Mouse (Mus musculus) right cerebral cortex, postnatal 36 days (tissue): ENCODE measurements around the gene Syt8.

ENCODE experiments used
- DNase-seq, 2 experiments: peaks; one replicate each; pipeline ENCODE4 v3.0.0; 2022; ENCODE audit warnings: low spot score in 2 of 2, mixed read lengths in 1 of 2

The Syt8 gene

GRCm38 (mm10) chr7:142445324-142445723 is 10.7 kb downstream of the Syt8 start:
- DNase-seq: no peak

GRCm38 (mm10) chr7:142446264-142446663 is 11.6 kb downstream of the Syt8 start:
- no peak for DNase-seq

GRCm38 (mm10) chr7:142449038-142449617 is 14.5 kb downstream of the Syt8 start:
- DNase-seq: no peak

- DNase-seq: no peak
Observed at GRCm38 (mm10) chr7:142454706-142455105, 20.1 kb downstream of the Syt8 start.

- DNase-seq: no peak
Observed at GRCm38 (mm10) chr7:142455251-142455650, 20.6 kb downstream of the Syt8 start.

GRCm38 (mm10) chr7:142456806-142457205 is 22.2 kb downstream of the Syt8 start:
- no peak for DNase-seq

GRCm38 (mm10) chr7:142457227-142457811 is 22.7 kb downstream of the Syt8 start:
- DNase-seq: no peak

- DNase-seq: no peak
Observed at GRCm38 (mm10) chr7:142458026-142458425, 23.4 kb downstream of the Syt8 start.

- DNase-seq: no peak
Observed at GRCm38 (mm10) chr7:142458676-142459298, 24.1 kb downstream of the Syt8 start.

- no peak for DNase-seq
Observed at GRCm38 (mm10) chr7:142459299-142459691, 24.6 kb downstream of the Syt8 start.

GRCm38 (mm10) chr7:142460636-142461077 is 26.0 kb downstream of the Syt8 start, which contains the start of gene Lsp1:
TSS of gene Lsp1 (plus strand) at chr7:142460809.
- no peak for DNase-seq

- DNase-seq: no peak
Observed at GRCm38 (mm10) chr7:142461446-142461845, 26.8 kb downstream of the Syt8 start.

GRCm38 (mm10) chr7:142462190-142462589 is 27.5 kb downstream of the Syt8 start:
- no peak for DNase-seq

GRCm38 (mm10) chr7:142462594-142463078 is 28.0 kb downstream of the Syt8 start:
- no peak for DNase-seq

- no peak for DNase-seq
Observed at GRCm38 (mm10) chr7:142470171-142470691, 35.6 kb downstream of the Syt8 start.

GRCm38 (mm10) chr7:142470808-142471413 is 36.3 kb downstream of the Syt8 start:
- no peak for DNase-seq

- no peak for DNase-seq
Observed at GRCm38 (mm10) chr7:142471414-142471861, 36.8 kb downstream of the Syt8 start.

GRCm38 (mm10) chr7:142471884-142472570 is 37.4 kb downstream of the Syt8 start:
- DNase-seq: no peak

- no peak for DNase-seq
Observed at GRCm38 (mm10) chr7:142472936-142473335, 38.3 kb downstream of the Syt8 start.

GRCm38 (mm10) chr7:142473476-142473875 is 38.8 kb downstream of the Syt8 start:
- no peak for DNase-seq

GRCm38 (mm10) chr7:142474799-142475198 is 40.1 kb downstream of the Syt8 start:
- no peak for DNase-seq

- DNase-seq: no peak
Observed at GRCm38 (mm10) chr7:142475641-142476040, 41.0 kb downstream of the Syt8 start.
